Mouse (Mus musculus) cerebellum, adult 2 months (tissue): Measurements from ENCODE around the gene Itln1.
"Not testable (repeated sequence)": the region's sequence is repeated elsewhere in the genome, so short reads cannot be mapped to it uniquely, and the experiment has no call there.

ENCODE experiments used
- CTCF ChIP-seq: fragments of 200-500 bp; IDR thresholded peaks from 2 replicates; pipeline ENCODE4 v1.5.1; 2011; ENCODE audit warnings: low read depth, mild to moderate bottlenecking, control low read depth, low read length, moderate library complexity, borderline replicate concordance; ENCODE audit not compliant: insufficient read depth
- POLR2A ChIP-seq: fragments of 200-500 bp; IDR thresholded peaks from 2 replicates; pipeline ENCODE4 v1.6.1; 2011; ENCODE audit warnings: low read length, control low read depth, borderline replicate concordance; ENCODE audit not compliant: insufficient read depth

- not testable (repeated sequence) for TF ChIP-seq CTCF, POLR2A
Observed at GRCm38 (mm10) chr1:171471941-171472340, 63.2 kb downstream of the Itln1 start.
